Mouse (Mus musculus): ENCODE results near the gene Rspo1. TPM values are rescaled to one million over a fixed set of nuclear protein-coding genes. Genes with fewer than 3 reads are reported as not detected.
"Not testable (repeated sequence)": the region's sequence is repeated elsewhere in the genome, so short reads cannot be mapped to it uniquely, and the experiment has no call there.

Rspo1 gene
- total RNA-seq (2021) (1 to 10 TPM; 2.7 to 4.4 TPM), polyA plus RNA-seq (2012; rRNA removed) (3.9 and 4.0 TPM in 2 replicates)
- long read RNA-seq, partial matches to known transcripts: 0 of 1 reads
- long read RNA-seq, other reads (novel, unspliced or antisense): 0 of 1 reads

- 2% methylated on average over 51 of the region's 62 CpGs for WGBS
- intact Hi-C loops (cut with DNase I): no loop called here
- Histone ChIP-seq H3K79me2 (replicated peaks; ENCODE audit: control insufficient read depth, insufficient read depth, low read length) (no peaks in the 10 kb centered on the region), H3K4me1 (ENCODE audit: control insufficient read depth, insufficient read depth, low read length) (no peaks in the 10 kb centered on the region), H3K4me3 (peak within 1 kb of the TSS; percentile 22; the same call in 1 of the 2 replicates), H3K9ac (ENCODE audit: low read depth, low read length) (peak within 1 kb of the TSS; percentile 41), H3K27me3 (ENCODE audit: control insufficient read depth, insufficient read depth, low read length) (peaks cover 21% of the 10 kb centered on the region), H3K27ac (no peak within 1 kb of the TSS), H3K36me3 (ENCODE audit: control insufficient read depth, insufficient read depth, low read length) (no peaks in the 10 kb centered on the region)
- no peak for TF ChIP-seq CTCF (IDR thresholded peaks at IDR 0.05)
- no peak for TF ChIP-seq EP300 (IDR thresholded peaks at IDR 0.05; ENCODE audit: insufficient read depth, low read depth, low read length)
- no peak for TF ChIP-seq POLR2A (IDR thresholded peaks at IDR 0.05; ENCODE audit: insufficient read depth, low read depth, low read length)
- DNase-seq: peak; percentile 41 to 57
Observed at GRCm38 (mm10) chr4:124985671-124986602, at the start of gene Rspo1. Rspo1 (plus strand) TSS chr4:124986430.

- H3K4me1 ChIP-seq (ENCODE audit: control insufficient read depth, insufficient read depth, low read length): no peaks in the 10 kb centered on the region
- peak within 1 kb of the TSS; percentile 92 for H3K4me3 ChIP-seq
- TF ChIP-seq EP300 (IDR thresholded peaks at IDR 0.05; ENCODE audit: insufficient read depth, low read depth, low read length) (0 out of 2 replicates have a peak, but pooled peaks have one; percentile 33), POLR2A (IDR thresholded peaks at IDR 0.05; ENCODE audit: insufficient read depth, low read depth, low read length) (peak; percentile 86), CTCF (IDR thresholded peaks at IDR 0.05) (0 out of 2 replicates have a peak, but pooled peaks have one; percentile 4)
- peak; percentile 95 for DNase-seq
- H3K27ac ChIP-seq: peak within 1 kb of the TSS; percentile 70
- peak within 1 kb of the TSS; percentile 56 for H3K9ac ChIP-seq (ENCODE audit: low read depth, low read length)
- no peaks in the 10 kb centered on the region; the same call in 1 of the 2 replicates for H3K36me3 ChIP-seq (ENCODE audit: control insufficient read depth, insufficient read depth, low read length)
- H3K27me3 ChIP-seq (ENCODE audit: control insufficient read depth, insufficient read depth, low read length): no peaks in the 10 kb centered on the region
- intact Hi-C loops (cut with DNase I): loop anchor here (2.0 to 5.0 kb wide), 3 partner anchors 85 to 135 kb away; partner anchors contain the start of genes 1110065P20Rik, Mtf1, Snip1 and Yrdc
- H3K79me2 ChIP-seq (replicated peaks; ENCODE audit: control insufficient read depth, insufficient read depth, low read length): no peaks in the 10 kb centered on the region
- WGBS: under 1% methylated on average over 52 of the region's 52 CpGs
Observed at GRCm38 (mm10) chr4:124936613-124937471, 49.4 kb upstream of the Rspo1 start, which contains the start of gene 9930104L06Rik. 9930104L06Rik (plus strand) TSS chr4:124937048.

- not testable (repeated sequence) for H3K27me3 ChIP-seq (ENCODE audit: control insufficient read depth, insufficient read depth, low read length); DNase-seq; H3K36me3 ChIP-seq (ENCODE audit: control insufficient read depth, insufficient read depth, low read length); H3K9ac ChIP-seq (ENCODE audit: low read depth, low read length); H3K4me3 ChIP-seq; H3K4me1 ChIP-seq (ENCODE audit: control insufficient read depth, insufficient read depth, low read length); H3K27ac ChIP-seq; H3K79me2 ChIP-seq (replicated peaks; ENCODE audit: control insufficient read depth, insufficient read depth, low read length)
- WGBS: 96% methylated on average over 4 of the region's 4 CpGs
- intact Hi-C loops (cut with DNase I): loop anchor here (5.0 kb wide), 2 partner anchors 87 to 137 kb away; partner anchors contain the start of genes 1110065P20Rik, Mtf1 and Yrdc
Observed at GRCm38 (mm10) chr4:124939211-124939610, 47.0 kb upstream of the Rspo1 start, which contains the start of gene Cdca8. Cdca8 (minus strand) TSS chr4:124939311.

GRCm38 (mm10) chr4:124943022-124943421 lies 43.2 kb upstream of the Rspo1 start:
- intact Hi-C loops (cut with DNase I): loop anchor here (1.0 kb wide), 2 partner anchors 116 to 156 kb away; no protein-coding TSS in a partner anchor
- no peak overlapping the region for H3K9ac ChIP-seq (ENCODE audit: low read depth, low read length)
- TF ChIP-seq POLR2A (IDR thresholded peaks at IDR 0.05; ENCODE audit: insufficient read depth, low read depth, low read length): no peak
- 0 out of 2 replicates have a peak, but pooled peaks have one; percentile 65 for TF ChIP-seq EP300 (IDR thresholded peaks at IDR 0.05; ENCODE audit: insufficient read depth, low read depth, low read length)
- TF ChIP-seq CTCF (IDR thresholded peaks at IDR 0.05): peak; percentile 92
- H3K4me3 ChIP-seq: no peak overlapping the region
- H3K4me1 ChIP-seq (ENCODE audit: control insufficient read depth, insufficient read depth, low read length): no peaks in the 10 kb centered on the region
- DNase-seq: peak; percentile 60 to 85
- no peaks in the 10 kb centered on the region for H3K36me3 ChIP-seq (ENCODE audit: control insufficient read depth, insufficient read depth, low read length)
- H3K79me2 ChIP-seq (replicated peaks; ENCODE audit: control insufficient read depth, insufficient read depth, low read length): no peaks in the 10 kb centered on the region
- no peak overlapping the region for H3K27ac ChIP-seq
- no peaks in the 10 kb centered on the region for H3K27me3 ChIP-seq (ENCODE audit: control insufficient read depth, insufficient read depth, low read length)
- WGBS: 8% methylated on average over 4 of the region's 4 CpGs

- no peak overlapping the region for H3K9ac ChIP-seq (ENCODE audit: low read depth, low read length)
- no peak overlapping the region for H3K4me3 ChIP-seq
- no peak for DNase-seq
- TF ChIP-seq CTCF (IDR thresholded peaks at IDR 0.05): no peak
- no peak for TF ChIP-seq POLR2A (IDR thresholded peaks at IDR 0.05; ENCODE audit: insufficient read depth, low read depth, low read length)
- no peak for TF ChIP-seq EP300 (IDR thresholded peaks at IDR 0.05; ENCODE audit: insufficient read depth, low read depth, low read length)
- H3K79me2 ChIP-seq (replicated peaks; ENCODE audit: control insufficient read depth, insufficient read depth, low read length): no peaks in the 10 kb centered on the region
- intact Hi-C loops (cut with DNase I): loop anchor here (1.0 kb wide), 2 partner anchors 116 to 156 kb away; no protein-coding TSS in a partner anchor
- no peaks in the 10 kb centered on the region for H3K27me3 ChIP-seq (ENCODE audit: control insufficient read depth, insufficient read depth, low read length)
- no peaks in the 10 kb centered on the region for H3K36me3 ChIP-seq (ENCODE audit: control insufficient read depth, insufficient read depth, low read length)
- 66% methylated on average over 5 of the region's 5 CpGs for WGBS
- H3K27ac ChIP-seq: no peak overlapping the region
- no peaks in the 10 kb centered on the region for H3K4me1 ChIP-seq (ENCODE audit: control insufficient read depth, insufficient read depth, low read length)
Observed at GRCm38 (mm10) chr4:124943781-124944180, 42.4 kb upstream of the Rspo1 start.
